Mouse (Mus musculus) R1 (cell line): ENCODE measurements at regions not wholly inside any gene's neighbourhood (a gene's known extent, or its start where the extent isn't known, plus 50 kb on each side); places are given as distances from the start of the nearest gene placed in this dataset.

Experiments used
- DNase-seq: peaks from one replicate; pipeline ENCODE4 v3.0.0-alpha.2; 2018; ENCODE audit warnings: low read depth, low spot score

DNA sequence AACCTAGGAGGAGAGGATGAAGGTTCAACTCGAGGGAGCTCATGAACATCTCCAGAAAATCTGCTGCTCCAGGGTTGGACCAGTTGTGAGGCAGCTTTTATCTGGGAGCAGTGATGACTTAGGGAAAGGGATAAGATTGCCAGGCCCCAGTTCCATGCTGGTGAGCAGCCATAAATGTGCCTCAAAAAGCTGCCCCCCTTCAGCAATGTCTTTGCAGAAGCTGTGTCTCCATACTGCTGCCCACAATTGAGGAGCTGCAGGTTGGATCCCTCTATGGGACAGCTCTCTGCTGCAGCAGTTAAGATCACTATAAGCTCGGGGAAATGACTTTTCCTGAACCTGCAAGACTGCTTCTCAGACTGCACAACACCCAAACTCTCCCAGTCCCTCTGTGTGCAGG lies 543.7 kb downstream of the Nfib start:
- no peak for DNase-seq

DNA sequence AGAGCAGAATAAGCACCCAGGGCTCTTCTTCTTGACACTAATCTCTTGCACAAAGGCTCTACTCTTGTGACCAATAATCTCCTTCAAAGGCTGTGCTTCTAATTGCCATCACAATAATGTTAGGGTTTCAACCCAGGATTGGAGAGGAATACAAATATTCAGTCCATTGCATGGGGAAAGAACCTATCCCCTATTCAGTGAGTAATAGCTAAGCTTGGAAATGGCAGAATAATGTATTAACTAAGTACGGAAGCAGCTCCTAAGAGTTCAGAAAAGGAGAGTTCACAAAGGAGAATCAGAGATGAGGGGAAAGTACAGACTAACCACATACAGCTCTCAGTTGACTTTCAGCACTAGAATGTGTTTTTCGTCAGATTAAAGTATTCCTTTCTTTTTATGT lies 544.3 kb downstream of the Nfib start:
- DNase-seq, result no peak

DNA sequence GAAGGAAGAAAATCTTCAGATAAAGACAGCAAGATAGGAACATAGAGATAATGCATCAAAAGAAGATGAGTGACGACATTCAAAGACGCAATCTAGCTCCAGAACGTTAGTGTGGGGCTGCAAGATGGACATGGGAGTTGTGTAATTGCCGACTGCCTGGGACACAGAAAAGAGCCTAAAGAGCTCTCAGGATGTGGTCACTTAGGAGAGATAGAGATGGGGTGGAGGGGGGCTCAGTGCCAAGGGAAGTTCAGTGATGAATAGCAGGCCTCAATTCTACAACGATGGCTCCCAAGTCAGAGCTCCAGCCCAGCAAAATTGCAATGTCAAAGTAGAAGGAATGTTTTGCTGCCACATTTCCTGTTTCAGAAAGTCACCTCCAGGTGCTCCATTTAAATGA lies 545.3 kb downstream of the Nfib start:
- no peak for DNase-seq

DNA sequence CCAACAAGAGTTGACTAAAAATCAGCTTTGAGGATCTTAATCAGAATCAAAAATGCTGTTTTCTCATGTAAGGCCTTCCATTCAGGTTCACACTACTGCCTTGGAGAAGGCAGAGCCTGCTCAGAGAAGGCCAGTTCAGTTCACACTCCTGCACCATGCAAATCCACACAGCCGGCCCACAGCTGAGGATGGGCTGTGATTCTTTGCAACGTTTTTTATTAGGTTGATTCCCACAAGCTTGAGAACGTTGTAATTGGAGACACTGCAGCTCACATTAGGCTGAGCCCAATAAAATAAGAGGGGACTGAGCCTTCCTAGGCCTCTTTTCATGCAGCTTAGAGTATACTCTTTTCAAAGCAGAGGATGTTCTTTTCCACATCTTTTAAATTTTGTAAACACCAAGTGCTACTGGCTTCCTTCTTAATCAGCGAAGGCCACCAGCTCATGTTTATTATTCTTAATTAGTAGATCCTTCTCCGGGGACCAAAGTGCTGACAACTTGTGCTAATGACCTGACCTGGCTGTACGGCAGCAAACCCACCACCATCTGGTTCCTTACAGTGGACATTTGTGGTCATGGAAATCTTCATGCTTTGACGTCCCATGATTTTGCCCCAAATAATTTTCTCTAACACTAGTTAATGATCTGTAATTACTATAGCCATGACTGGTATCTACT lies 549.8 kb downstream of the Nfib start:
- DNase-seq, result no peak

DNA sequence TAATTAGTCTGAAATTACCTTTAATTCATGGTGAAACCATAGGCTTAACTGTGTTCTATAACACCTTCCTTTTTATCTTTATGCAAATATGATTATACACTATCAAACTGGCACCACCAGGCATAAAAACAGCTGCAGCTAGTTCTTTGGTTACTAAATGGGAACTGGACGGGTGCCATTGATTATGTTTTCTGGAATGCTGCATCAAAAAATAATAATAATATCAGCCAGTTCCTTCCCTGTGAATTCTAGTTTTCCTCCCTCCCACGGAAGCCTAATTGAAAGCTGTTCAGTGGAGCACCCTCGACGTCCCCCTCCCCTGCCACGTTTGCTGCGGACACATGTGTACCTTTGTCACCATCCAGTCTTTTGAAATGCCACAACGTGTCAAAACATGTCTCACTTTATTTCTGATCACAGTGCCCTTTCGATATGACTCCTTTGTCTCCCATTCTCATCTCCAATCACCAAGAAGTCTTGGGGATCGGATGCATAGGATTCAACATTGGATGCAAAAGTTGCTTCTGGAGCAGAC lies 551.5 kb downstream of the Nfib start:
- no peak for DNase-seq

DNA sequence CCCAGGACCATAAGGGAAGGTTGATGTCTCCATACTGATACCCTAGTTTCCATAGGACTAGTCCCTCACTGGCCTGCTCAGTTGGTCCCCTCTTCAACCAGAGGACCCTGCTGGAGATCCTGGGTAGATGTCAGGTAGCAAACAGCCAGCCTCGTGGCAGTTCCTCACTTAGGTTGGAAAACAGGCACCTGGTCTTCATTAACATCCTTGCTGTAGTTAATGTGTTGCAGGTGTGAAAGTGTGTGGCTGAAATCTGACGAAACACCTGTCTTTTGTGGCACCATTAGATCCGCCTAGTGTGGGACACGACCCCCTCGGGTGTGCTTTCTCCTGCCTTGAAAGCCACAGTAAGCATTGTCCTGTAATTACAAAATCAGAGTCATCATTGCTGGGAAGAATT lies 551.9 kb downstream of the Nfib start:
- no peak for DNase-seq

DNA sequence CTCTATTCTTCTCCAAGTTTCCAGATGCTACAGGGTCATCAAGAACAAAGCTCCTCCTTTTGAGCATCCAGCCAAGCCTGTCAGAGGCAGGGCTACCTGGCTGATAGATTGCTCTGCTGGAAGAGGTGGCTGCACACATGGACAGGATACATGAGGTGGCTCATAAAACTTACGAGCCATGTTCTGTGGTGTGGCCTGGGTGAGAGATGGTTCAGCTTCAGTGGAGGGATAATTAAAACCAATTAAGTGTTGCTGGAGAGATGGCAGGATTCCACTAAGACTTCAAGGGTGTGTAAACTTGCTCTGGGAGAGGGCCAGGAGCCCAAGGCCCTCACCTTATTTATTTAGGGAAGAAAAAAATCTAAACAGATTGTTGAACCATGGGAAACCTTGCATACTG lies 555.6 kb downstream of the Nfib start:
- DNase-seq, result no peak

DNA sequence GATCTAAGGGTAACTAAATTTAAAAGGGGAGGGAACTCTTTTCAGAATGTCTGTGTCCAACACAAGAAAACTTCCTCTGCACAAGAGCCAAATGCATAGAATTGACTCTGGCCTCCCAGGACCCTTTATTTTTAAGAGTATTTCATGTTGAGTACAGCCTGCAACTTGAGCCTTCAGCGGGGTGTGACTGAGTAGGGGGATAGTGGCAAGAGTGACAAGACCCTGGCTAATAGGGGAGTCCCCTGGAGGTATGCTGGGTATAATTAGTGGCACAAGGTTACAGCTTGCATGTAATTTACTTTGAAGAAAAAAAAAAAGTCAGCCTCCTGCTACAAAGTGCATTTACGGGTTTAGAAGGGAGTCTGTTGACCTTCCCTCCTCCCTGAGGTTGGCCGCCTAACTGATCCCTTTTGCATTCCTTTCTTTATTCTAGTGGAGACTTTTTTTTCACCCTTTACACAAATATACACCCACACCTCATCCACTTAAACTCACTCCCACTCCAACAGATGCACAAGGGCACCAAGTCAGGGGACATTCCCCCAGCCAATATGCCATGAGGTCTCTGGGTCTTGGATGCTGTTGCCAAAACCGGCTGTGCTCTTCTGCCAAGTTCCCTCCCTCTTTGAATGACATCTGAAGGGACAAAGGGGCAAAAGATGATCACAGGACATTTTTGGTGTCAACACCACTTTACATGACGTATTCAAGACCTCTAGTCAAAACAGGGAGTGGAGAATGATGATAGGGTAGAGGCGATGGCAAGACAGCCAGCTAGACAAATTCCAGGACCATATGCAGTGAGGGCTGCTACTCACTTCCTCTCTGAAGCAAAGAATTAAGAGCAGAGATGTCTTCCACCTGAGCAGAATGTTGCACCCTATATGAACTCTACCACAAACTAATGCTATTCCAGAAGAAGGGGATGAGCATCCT lies 557.2 kb downstream of the Nfib start:
- no peak for DNase-seq

DNA sequence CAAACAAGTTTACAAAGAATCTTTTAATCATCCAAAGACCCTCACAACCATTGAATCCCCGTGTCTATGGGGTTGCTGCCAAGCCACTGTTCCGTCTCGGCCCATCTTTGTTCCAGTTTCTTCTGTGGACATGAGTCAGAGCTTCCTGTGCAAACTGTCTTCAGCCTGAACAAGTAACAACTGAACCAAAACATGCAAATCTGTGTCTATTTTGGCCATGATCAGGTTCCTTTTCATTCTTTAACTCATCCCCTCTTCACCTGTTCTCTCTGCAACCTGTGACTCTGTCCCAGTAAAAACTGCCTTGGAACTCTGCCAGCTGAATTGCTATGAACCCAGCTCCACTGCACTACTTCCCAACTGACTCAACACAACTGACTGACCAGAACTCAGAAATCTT lies 563.2 kb downstream of the Nfib start:
- DNase-seq, result no peak

DNA sequence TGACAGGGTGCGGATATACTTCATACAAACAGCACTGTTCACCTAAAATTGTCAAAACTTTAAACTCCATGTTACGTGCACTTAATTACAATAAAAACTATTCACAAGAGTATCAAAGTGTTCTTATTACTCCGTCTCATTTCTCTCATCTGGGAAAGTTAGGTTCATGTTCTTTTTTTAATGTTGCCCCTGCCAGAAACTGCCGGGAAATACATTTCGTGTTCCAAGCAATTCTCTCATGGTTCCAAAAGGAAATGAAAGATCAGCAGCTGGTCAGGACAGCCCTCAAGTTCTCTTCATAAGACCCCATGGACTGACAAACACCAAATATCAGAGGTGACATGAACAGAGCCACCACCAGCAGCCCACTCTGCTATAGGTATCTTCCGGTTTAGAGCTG lies 565.7 kb downstream of the Nfib start:
- DNase-seq, result no peak

DNA sequence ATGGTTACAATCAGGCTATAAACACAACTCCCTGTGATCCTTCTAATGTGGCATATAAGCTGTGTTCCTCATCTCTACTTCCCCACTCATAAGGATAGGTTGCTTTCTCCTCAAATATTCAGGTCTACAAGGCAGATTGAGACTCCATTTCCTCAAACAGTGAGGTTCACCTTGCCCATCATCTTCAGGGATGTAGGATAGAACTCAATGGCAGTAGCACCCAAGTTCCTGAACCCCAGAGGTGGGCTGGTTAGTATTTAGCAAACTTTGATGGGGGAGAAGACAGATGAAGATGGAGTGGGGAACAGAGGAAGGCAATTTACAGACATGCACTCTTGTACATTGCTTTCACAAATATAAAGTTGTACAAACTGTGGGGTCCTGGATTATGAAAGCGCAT lies 566.5 kb downstream of the Nfib start:
- no peak for DNase-seq

DNA sequence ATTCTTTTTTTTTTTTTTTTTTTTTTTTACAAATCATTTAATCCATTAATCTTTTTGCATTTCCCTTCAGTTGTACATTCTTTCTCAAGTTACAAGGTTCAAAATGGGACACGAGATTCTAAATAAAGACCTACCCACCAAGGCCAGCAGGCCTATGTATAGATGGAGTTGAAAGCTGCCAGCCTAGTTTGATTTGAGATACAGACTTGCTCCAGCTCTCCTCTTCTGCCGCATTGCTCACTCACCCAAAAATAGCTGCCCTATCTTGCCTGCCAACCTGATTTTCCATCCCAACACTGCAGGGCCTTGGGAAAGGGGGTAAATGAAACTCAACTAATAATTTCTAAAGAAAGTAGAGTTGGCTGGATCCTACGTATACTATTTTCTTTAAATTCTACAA lies 572.7 kb downstream of the Nfib start:
- no peak for DNase-seq

DNA sequence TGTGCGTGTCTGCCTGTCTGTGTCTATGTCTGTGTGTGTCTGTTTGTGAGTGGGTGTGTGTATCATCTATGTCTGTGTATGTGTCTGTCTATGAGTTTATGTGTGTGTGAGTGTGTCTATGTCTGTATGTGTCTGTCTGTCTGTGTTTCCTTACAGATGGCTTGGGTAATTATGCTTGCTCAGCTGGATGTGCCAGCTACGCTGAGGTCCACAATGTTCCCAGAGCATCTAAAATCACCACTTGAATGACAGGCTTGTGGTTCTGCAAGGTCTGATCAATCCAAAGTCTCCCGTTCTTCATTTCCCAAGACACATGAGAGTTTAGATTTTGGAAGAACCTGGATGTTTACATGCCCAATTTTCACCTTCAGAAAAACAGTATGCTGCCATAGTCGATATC lies 573.2 kb downstream of the Nfib start:
- DNase-seq, result no peak

DNA sequence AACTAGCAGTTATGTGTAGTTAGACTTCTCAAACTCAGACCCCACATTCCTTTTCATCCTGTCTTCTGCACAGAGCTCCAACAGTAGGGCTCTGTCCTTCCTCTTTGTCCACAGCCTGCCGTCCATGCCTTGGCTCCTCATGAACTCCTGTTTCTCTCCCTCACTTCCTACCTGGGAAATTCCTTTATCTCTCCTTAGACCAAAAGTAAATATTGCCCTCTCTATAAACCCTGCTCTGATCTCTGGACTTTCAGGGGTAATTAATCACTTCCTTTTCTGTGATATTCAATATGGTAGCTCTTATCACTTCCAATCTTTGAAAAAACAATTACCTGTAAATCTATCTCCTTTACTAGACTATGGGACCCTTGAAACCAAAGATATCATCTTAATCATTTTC lies 576.1 kb downstream of the Nfib start:
- no peak for DNase-seq

DNA sequence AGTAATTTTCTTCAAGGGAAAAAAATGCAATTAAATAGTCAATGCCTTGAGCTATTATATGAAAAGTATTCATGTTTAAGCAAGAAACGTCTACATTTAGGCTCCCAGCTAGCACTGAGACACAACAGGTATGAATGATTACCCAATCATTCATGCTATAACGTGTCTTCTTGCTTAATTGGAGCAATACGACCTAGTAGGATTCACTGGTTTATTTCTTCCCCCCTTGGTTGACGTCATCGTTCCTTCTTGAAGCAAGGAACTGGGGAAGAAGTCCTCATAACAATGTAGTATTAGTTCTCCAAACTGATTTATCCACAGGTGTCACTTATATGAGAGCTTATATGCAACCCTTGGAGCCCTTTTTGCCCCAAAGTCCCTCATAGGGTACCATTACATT lies 581.8 kb downstream of the Nfib start:
- DNase-seq, result no peak

DNA sequence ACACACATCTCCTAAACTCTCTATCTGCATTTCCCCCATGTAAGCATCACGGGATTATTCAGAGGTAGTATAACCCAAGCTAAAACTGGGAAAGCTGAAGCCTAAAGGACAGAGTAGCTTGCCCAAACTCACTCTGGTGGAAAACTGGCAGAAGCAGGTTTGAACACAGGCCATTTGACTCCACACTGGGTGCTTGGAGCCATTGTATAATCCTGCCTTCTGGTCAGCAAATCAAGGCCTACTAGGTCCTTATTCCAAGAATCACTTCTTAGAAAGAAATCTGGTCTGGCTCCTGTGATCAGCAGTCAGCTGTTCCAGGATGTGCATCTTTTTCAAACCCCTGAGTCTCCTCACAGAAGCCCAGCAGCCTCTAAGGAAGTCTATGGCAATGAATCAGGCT lies 582.4 kb downstream of the Nfib start:
- no peak for DNase-seq

DNA sequence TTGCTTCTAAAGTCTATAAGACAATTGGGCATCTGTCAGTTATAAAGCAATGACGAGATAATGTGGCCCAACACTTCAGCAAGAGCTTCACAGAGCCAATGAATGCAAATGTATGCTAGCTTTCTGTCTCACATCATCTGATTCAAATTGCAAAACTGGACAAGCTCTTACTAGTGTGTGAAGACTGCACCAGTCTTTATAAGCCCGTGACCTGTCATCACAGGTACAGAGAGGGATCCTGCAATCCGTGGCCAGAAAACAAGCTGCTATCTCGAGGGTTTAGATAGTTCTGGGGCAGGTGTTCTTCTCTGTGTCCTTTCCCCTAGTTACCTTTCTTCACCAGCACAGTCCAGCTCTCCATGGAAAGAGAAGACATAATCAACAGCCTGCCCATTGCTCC lies 584.8 kb downstream of the Nfib start:
- DNase-seq, result no peak

DNA sequence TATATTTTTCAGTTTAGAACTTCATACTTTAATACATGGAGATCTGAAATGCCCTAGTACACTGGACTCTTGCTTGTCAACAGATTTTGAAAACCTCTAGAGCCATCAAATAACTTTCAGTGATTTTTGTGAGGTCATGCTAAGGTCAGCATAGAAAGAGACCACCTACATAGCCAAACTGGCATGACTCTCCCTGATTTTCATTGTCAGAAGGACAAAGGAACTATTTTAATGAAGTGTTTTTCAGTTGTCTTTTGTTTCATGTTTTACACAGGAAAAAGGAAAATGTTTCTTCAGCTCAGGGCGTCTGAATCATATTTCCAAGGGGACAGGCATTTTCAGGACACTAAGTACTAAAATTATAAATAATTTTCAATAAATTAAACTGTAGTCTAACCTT lies 585.2 kb downstream of the Nfib start:
- DNase-seq, result no peak

DNA sequence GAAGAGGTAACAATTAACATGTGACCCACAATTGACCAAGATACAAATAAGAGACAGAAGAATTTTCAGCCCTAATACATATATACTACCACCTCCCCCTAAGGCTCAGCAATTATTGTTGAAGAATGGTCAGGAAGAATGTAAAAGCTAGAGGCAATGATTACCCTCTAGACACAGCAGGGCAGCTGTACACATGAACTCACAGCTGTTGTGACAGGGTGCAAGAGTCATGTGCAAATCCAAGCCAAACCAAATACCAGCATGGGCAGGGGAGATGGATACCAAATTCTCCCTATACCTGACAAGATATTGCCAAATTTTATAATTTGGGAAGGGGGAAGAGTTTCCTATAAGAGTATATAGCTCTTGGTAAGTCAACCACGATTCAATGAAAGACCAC lies 603.7 kb downstream of the Nfib start:
- DNase-seq, result no peak

DNA sequence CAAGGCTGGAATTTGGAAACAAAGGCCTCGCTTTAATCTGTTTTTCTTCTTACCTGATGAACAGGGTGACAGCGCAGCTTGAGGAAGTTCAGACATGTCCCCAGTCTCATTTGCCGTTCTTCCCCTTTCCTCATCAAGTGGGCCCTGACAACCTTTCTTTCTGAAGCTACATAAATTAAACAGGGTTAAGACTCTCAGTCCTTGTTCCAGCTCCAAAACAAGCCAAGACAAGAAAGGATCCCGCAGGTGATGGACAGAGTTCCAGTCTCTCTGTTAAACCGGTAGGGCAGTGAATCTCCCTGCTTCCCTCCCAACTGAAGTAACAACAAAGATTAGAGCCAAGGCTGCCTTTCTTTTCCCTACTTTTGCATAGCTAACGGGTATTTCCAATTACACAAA lies 605.6 kb downstream of the Nfib start:
- no peak for DNase-seq

DNA sequence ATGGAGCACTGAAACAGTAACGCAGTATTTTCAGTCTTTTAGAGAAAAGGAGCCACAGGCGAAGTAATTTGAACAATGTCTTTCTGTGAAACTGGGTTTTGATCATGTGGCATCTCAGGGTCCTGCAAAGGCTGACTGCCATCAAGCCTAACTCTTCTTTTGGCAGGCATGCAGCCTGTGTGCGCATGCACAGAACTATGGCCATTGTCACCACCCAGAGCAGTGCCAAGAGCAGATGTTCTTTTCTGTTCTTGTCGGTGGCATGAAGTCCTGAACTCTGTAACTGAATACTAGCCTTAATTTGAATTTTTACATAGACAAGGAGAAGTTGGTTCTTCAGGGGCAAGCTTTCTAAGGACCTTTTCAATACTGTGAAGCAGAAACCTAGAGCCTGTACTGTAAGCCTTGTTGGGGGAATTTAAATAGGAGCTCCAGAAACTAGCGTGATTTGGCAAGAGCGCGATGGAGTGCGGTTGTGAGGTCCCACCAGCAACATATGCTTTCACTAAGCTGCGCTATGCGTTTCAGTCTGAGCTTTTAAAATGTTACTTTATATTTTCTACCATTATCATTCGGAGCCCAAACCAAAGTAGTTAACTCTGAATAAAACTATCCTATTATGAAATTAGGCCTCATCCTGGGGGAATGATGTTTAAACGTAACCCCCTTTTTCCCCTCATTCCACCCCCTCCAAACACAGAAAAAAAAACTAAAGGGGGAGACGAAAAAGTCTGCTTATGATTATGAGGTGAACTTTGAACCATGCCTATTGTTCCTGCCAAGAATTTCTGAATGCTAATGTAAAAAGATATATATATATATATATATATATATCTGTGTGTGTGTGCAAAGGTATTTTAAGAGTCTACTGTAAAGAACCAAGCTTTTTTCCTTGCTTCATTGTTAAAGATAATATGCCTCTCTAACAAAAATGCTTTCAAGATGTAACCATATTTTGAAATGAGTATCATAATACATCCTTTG lies 606.3 kb downstream of the Nfib start:
- no peak for DNase-seq
